In genomic region chr14:40932225-40932624, GRCm38 (mm10) we compare ENCODE assay signal across 18 mouse cellular contexts. TPM values are rescaled to one million over a fixed set of nuclear protein-coding genes. Genes with fewer than 3 reads are reported as not detected.
DNase-seq lines count a peak whose midpoint lies in the region; ATAC-seq and TF ChIP-seq lines count a peak whose summit lies in the region.
"Had no signal": no experiment of that assay in that cellular context is flagged by ENCODE, and none has a peak within 500 bp of the region (broad histone marks: within the 10 kb centered on the region; RNA-seq: fewer than 3 reads in every experiment).

No protein-coding gene starts in this region.

- DNase-seq in layer of hippocampus, adult 2 months (ENCODE audit: low spot score in 2 of 2), result no peak
- no peak for DNase-seq in layer of hippocampus, postnatal 25 days (ENCODE audit: extremely low spot score in 1 of 2, low spot score in 1 of 2)
- peak; percentile 58 for DNase-seq in kidney, postnatal 0 days (ENCODE audit: low spot score)
- no peak for DNase-seq in adrenal gland, postnatal 36 days
- no peak for DNase-seq in thymus, postnatal 4 days
- DNase-seq: cerebellum, adult 11-12 months; embryo, embryonic 11 days; layer of hippocampus, adult 9-11 months; left cerebral cortex, postnatal 4 days; thymus, postnatal 25 days had no signal

- peaks cover 88% of the 10 kb centered on the region for H3K4me1 ChIP-seq in bone marrow macrophage, adult 2 months (ENCODE audit: control insufficient read depth, insufficient read depth, low read length)
- peaks cover 27% of the 10 kb centered on the region for H3K4me1 ChIP-seq in cortical plate, adult 2 months (ENCODE audit: control insufficient read depth, insufficient read depth, low read length)
- peaks cover 84% of the 10 kb centered on the region for H3K4me1 ChIP-seq in kidney, postnatal 0 days (replicated peaks; ENCODE audit: insufficient read depth, low read length)

- WGBS in kidney, postnatal 0 days, result 34% methylated on average over 9 of the region's 9 CpGs

- H3K4me2 ChIP-seq in kidney, postnatal 0 days (ENCODE audit: low read length), result 0 out of 2 replicates have a peak overlapping the region, but pooled peaks have one; percentile 6
- H3K4me2 ChIP-seq: lung, embryonic 15.5 days; midbrain, embryonic 15.5 days; stomach, embryonic 15.5 days had no signal

- H3K27ac ChIP-seq in layer of hippocampus, adult 2 months, result peak overlapping the region; percentile 58; the same call in 1 of the 2 replicates
- H3K27ac ChIP-seq in bone marrow macrophage, adult 2 months (ENCODE audit: insufficient read depth, low read depth, low read length), result peak overlapping the region; percentile 70; the same call in 1 of the 2 replicates
- peak overlapping the region; percentile 61; the same call in 1 of the 2 replicates for H3K27ac ChIP-seq in cortical plate, adult 2 months (ENCODE audit: insufficient read depth, low read length)
- H3K27ac ChIP-seq in kidney, postnatal 0 days, result peak overlapping the region; percentile 92
- H3K27ac ChIP-seq: hindbrain, postnatal 0 days; midbrain, embryonic 15.5 days had no signal

- no peak for TF ChIP-seq CTCF in layer of hippocampus, adult 2 months (conservative IDR thresholded peaks at IDR 0.05)
- TF ChIP-seq CTCF in bone marrow macrophage, adult 2 months (IDR thresholded peaks at IDR 0.05; ENCODE audit: low read depth, low read length), result no peak
- no peak for TF ChIP-seq CTCF in cortical plate, adult 2 months (IDR thresholded peaks at IDR 0.05; ENCODE audit: extremely low read depth, insufficient read depth, low read length)
- TF ChIP-seq CTCF in kidney, postnatal 0 days (IDR thresholded peaks at IDR 0.05; ENCODE audit: low read depth), result no peak

- ATAC-seq in kidney, postnatal 0 days (replicated peaks; ENCODE audit: low FRiP score, low read depth), result no peak; the same call in 1 of the 2 replicates
- ATAC-seq: hindbrain, postnatal 0 days; midbrain, embryonic 15.5 days had no signal

- 0 out of 2 replicates have a peak overlapping the region, but pooled peaks have one; percentile 3 for H3K9ac ChIP-seq in kidney, postnatal 0 days (ENCODE audit: low read depth, low read length)
- H3K9ac ChIP-seq: lung, embryonic 15.5 days; midbrain, embryonic 15.5 days; stomach, embryonic 15.5 days had no signal

- TF ChIP-seq POLR2A in bone marrow macrophage, adult 2 months (IDR thresholded peaks at IDR 0.05; ENCODE audit: borderline replicate concordance, low read depth, low read length), result no peak
- TF ChIP-seq POLR2A in cortical plate, adult 2 months (IDR thresholded peaks at IDR 0.05; ENCODE audit: extremely low read depth, insufficient read depth, low read length), result no peak

- H3K36me3 ChIP-seq in kidney, postnatal 0 days (ENCODE audit: insufficient read depth, low read length), result no peaks in the 10 kb centered on the region
- H3K36me3 ChIP-seq: lung, embryonic 15.5 days; midbrain, embryonic 15.5 days; stomach, embryonic 15.5 days had no signal

- no peaks in the 10 kb centered on the region for H3K9me3 ChIP-seq in kidney, postnatal 0 days (replicated peaks; ENCODE audit: low read length)
- H3K9me3 ChIP-seq: lung, embryonic 15.5 days; midbrain, embryonic 15.5 days; stomach, embryonic 15.5 days had no signal

- H3K27me3 ChIP-seq in kidney, postnatal 0 days (ENCODE audit: insufficient read depth, low read length), result no peaks in the 10 kb centered on the region
- H3K27me3 ChIP-seq: CH12.LX; lung, embryonic 15.5 days; midbrain, embryonic 15.5 days; stomach, embryonic 15.5 days had no signal

- H3K4me3 ChIP-seq in layer of hippocampus, adult 2 months, result no peak overlapping the region
- H3K4me3 ChIP-seq in bone marrow macrophage, adult 2 months (ENCODE audit: insufficient read depth, low read length), result no peak overlapping the region
- H3K4me3 ChIP-seq in cortical plate, adult 2 months (ENCODE audit: insufficient read depth, low read length), result no peak overlapping the region
- H3K4me3 ChIP-seq in kidney, postnatal 0 days (replicated peaks; ENCODE audit: low read depth, low read length), result no peak overlapping the region
- H3K4me3 ChIP-seq: erythroblast, embryonic 14.5 days; lung, embryonic 15.5 days; midbrain, embryonic 15.5 days; stomach, embryonic 15.5 days had no signal

RNA-seq across cellular contexts. Expression of gene Tspan14, which starts 34.4 kb away (rescaled TPM):
- total RNA-seq in layer of hippocampus, adult 2 months (2021), result 10 to 100 TPM; 27.0 to 30.0 TPM
- total RNA-seq in layer of hippocampus, postnatal 25 days (2021), result 10 to 100 TPM; 40.9 to 41.0 TPM
- 71.8 and 88.3 TPM in 2 replicates for polyA plus RNA-seq in bone marrow macrophage, adult 2 months (2012; ENCODE audit: insufficient read depth, insufficient read length, missing spikeins)
- 60.9 and 61.0 TPM in 2 replicates for polyA plus RNA-seq in cortical plate, adult 2 months (2012; rRNA removed)
- polyA plus RNA-seq in kidney, postnatal 0 days (2015; fragmentation: Nextera tagmentation; extraction: Ambion mirVana), result 93.4 and 102 TPM in 2 replicates
- 10 to 100 TPM; 31.5 to 37.3 TPM for total RNA-seq in adrenal gland, postnatal 36 days (2021)

RNA-seq across cellular contexts. Expression of gene Sh2d4b, which starts 39.2 kb away (rescaled TPM):
- total RNA-seq in layer of hippocampus, adult 2 months (2021), result 1 to 10 TPM; 2.0 to 2.1 TPM
- total RNA-seq in layer of hippocampus, postnatal 25 days (2021), result 1 to 10 TPM; 1.7 to 1.8 TPM
- polyA plus RNA-seq in bone marrow macrophage, adult 2 months (2012; ENCODE audit: insufficient read depth, insufficient read length, missing spikeins), result 0.40 TPM in 1 of 2 replicates, not detected in the other
- polyA plus RNA-seq in cortical plate, adult 2 months (2012; rRNA removed), result 1.3 and 1.5 TPM in 2 replicates
- polyA plus RNA-seq in kidney, postnatal 0 days (2015; fragmentation: Nextera tagmentation; extraction: Ambion mirVana), result 0.72 and 1.0 TPM in 2 replicates
- 1 to 10 TPM; 1.2 to 2.6 TPM for total RNA-seq in adrenal gland, postnatal 36 days (2021)
